Mouse (Mus musculus) heart, embryonic 15.5 days (tissue): Measurements from ENCODE around the gene Grb10. TPM values are rescaled to one million over a fixed set of nuclear protein-coding genes. Genes with fewer than 3 reads are reported as not detected.

Experiments used
- ATAC-seq: fragments of 200-750 bp; cut with Nextera tagmentation; replicated peaks from 2 replicates; pipeline ENCODE4 v1.8.0; 2017; ENCODE audit warnings: low read depth, moderate TSS enrichment; ENCODE audit not compliant: insufficient number of reproducible peaks, insufficient read depth, low FRiP score
- H3K27ac ChIP-seq: fragments of 300-500 bp; sonication (generic); 2 replicates; pipeline ENCODE4 v1.5.1; 2015; ENCODE audit warnings: mild to moderate bottlenecking, inconsistent platforms
- H3K27me3 ChIP-seq: fragments of 300-500 bp; sonication (generic); 2 replicates; pipeline ENCODE4 v1.6.1; 2015; ENCODE audit warnings: inconsistent platforms
- H3K36me3 ChIP-seq: fragments of 300-500 bp; sonication (generic); 2 replicates; pipeline ENCODE4 v1.6.1; 2015; ENCODE audit warnings: mild to moderate bottlenecking, inconsistent platforms
- H3K4me1 ChIP-seq: fragments of 300-500 bp; sonication (generic); replicated peaks from 2 replicates; pipeline ENCODE4 v1.6.1; 2015; ENCODE audit warnings: inconsistent platforms
- H3K4me2 ChIP-seq: fragments of 300-500 bp; sonication (generic); 2 replicates; pipeline ENCODE4 v1.6.1; 2015; ENCODE audit warnings: inconsistent platforms, mild to moderate bottlenecking, moderate library complexity
- H3K4me3 ChIP-seq: fragments of 300-500 bp; sonication (generic); 2 replicates; pipeline ENCODE4 v1.5.1; 2015; ENCODE audit warnings: mild to moderate bottlenecking, inconsistent platforms
- H3K9ac ChIP-seq: fragments of 300-500 bp; sonication (generic); 2 replicates; pipeline ENCODE4 v1.6.1; 2015; ENCODE audit warnings: mild to moderate bottlenecking, inconsistent platforms
- H3K9me3 ChIP-seq: fragments of 300-500 bp; sonication (generic); replicated peaks from 2 replicates; pipeline ENCODE4 v1.6.1; 2016; ENCODE audit warnings: inconsistent platforms
- WGBS: fragments of 180-500 bp; shearing (Covaris S2); methylation state at CpG from one replicate; pipeline ENCODE4 v1.1.7; 2015; ENCODE audit warnings: mixed read lengths; 5-methylcytosine and 5-hydroxymethylcytosine counted together
- polyA plus RNA-seq: library from polyadenylated mRNA; unstranded; fragments of >200 nt; fragmentation: Nextera tagmentation; extraction: Ambion mirVana; gene quantifications from 2 replicates; pipeline ENCODE4 v1.2.1, GENCODE M21; 2015

Gene Grb10
- polyA plus RNA-seq, 1 experiment from 2014 or later = 529 TPM

GRCm38 (mm10) chr11:11881783-11882155, 156.7 kb downstream of the Grb10 start:
- no peak for ATAC-seq
- H3K27me3 ChIP-seq = no peaks in the 10 kb centered on the region
- peak overlapping the region; percentile 94 for H3K27ac ChIP-seq
- H3K36me3 ChIP-seq = no peaks in the 10 kb centered on the region
- peaks cover 63% of the 10 kb centered on the region for H3K4me1 ChIP-seq
- WGBS = 58% methylated on average over 1 of the region's 1 CpGs
- no peaks in the 10 kb centered on the region for H3K9me3 ChIP-seq
- no peak overlapping the region for H3K9ac ChIP-seq
- no peak overlapping the region for H3K4me2 ChIP-seq
- no peak overlapping the region for H3K4me3 ChIP-seq

DNA sequence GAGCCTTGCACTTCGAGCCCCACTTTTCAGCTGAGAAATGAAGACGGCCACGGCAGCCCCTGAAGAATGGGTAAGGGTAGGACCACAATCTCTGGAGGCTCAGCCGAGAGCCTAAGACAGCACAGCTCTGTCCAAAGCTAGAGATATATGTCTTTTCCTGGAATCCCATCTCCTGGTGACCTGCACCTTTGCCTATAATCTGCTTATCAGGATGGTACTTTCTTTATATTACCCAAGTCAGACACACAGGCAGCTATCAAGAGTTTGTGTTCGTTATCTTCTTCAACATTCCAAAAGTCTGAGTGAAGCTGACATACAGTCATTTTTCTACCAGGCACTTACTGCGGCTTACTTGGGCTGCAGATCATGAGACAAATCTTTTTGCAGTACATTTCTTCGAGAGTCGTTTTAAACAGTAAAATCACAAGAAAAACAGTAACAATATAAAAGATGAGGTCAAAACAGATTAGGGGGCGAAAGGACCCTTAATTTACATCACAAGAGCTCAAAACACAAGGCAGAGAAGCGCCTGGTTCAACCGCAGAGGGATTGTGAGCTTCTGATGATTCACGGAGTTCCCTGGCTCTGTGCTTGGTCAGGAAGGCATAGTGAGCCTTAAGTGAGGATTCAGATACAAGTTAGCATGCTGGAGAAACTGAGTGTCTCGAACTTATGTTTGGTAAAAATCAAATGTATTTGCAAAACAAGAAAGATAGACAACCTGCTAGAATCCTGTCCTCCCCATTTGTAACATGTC, 157.3 kb downstream of the Grb10 start:
- no peak overlapping the region for H3K4me3 ChIP-seq
- WGBS = 32% methylated on average over 13 of the region's 13 CpGs
- no peak for ATAC-seq
- peaks cover 59% of the 10 kb centered on the region for H3K4me1 ChIP-seq
- H3K4me2 ChIP-seq = no peak overlapping the region
- no peaks in the 10 kb centered on the region for H3K36me3 ChIP-seq
- no peaks in the 10 kb centered on the region for H3K27me3 ChIP-seq
- H3K9me3 ChIP-seq = no peaks in the 10 kb centered on the region
- no peak overlapping the region for H3K9ac ChIP-seq
- peak overlapping the region; percentile 94 for H3K27ac ChIP-seq

Other genes with a start within 250 kb of the Grb10 start
- gene Fignl1, start 229.7 kb downstream of the Grb10 start, polyA plus RNA-seq = 42.5 and 45.8 TPM in 2 replicates
- 92.1 and 115 TPM in 2 replicates for gene Ddc, start 140.5 kb downstream of the Grb10 start, polyA plus RNA-seq